Mouse (Mus musculus) CD8-positive naive resting alpha-beta T cell, adult 2 months (primary cell): ENCODE results near the gene Pcbp2.
A peak's percentile ranks its signal among the peaks of the same experiment; 100 is the strongest.

Source experiments
- DNase-seq, 2 experiments: peaks; one replicate each; pipeline ENCODE4 v3.0.0; 2022; ENCODE audit warnings: low read depth in 2 of 2, low spot score in 2 of 2

Gene Pcbp2

GRCm38 (mm10) chr15:102470183-102470604 lies at the start of gene Pcbp2:
Gene Pcbp2, plus strand, starts transcription at chr15:102470539.
- peak; percentile 93 to 95 for DNase-seq

DNA sequence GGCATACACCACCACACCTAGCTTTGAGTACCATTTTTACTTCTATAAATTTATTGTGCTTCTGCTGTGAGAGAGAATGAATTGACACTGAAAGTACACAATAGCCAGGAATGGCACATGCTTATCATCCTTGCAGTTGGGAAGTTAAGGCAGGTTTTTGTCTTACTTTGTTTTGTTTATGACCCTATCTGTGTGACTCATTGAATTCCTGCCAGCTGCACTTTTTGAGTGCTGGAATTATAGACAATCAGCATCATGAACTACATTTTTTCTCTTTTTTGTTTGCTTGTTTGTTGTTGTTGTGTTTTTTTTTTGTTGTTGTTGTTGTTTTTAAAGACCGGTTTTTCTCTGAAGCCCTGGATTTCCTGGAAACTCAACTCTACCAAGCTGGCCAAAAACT lies 49.4 kb upstream of the Pcbp2 start:
- DNase-seq = no peak

GRCm38 (mm10) chr15:102421437-102421836 lies 48.9 kb upstream of the Pcbp2 start:
- peak; percentile 41 to 66 for DNase-seq

GRCm38 (mm10) chr15:102423602-102424240 lies 46.6 kb upstream of the Pcbp2 start:
- no peak for DNase-seq

DNA sequence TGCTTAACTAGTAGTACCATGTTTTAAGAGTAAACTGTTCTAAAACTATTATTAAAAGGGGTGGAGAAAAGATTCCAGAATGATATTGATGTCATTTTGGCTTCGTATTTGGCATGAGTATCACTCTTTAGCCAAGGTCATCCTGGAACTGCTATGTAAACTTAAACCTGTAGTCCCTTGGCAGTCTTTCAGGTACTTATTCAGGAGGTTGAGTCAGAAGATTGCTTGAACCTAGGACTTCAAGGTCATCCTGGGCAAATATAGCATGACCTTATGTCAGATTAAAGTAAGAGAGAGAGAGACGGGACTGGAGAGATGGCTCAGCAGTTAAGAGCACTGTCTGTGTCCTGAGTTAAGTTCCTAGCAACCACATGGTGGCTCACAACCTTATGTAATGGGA lies 45.7 kb upstream of the Pcbp2 start:
- DNase-seq = no peak

GRCm38 (mm10) chr15:102426963-102427362 lies 43.4 kb upstream of the Pcbp2 start:
- DNase-seq = no peak

DNA sequence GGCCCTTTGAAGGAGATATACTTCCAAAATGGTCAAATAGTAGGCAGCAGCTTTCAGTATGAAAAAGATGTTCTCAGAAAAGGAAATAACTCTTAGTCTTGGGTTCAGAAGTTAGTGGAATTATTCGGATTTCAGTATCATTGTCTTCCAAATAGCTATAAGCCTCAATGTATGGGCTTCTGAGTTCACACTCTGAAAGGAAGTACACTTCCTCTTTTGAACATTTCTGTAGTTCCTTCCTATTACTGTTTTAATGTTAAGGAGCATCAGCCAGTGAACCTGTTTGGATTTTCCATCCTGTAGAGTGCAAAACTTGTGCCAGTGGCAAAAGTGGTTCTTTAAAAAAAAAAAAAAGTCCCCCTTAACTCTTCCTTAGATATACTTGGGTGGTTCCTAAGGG lies 38.3 kb upstream of the Pcbp2 start:
- no peak for DNase-seq

DNA sequence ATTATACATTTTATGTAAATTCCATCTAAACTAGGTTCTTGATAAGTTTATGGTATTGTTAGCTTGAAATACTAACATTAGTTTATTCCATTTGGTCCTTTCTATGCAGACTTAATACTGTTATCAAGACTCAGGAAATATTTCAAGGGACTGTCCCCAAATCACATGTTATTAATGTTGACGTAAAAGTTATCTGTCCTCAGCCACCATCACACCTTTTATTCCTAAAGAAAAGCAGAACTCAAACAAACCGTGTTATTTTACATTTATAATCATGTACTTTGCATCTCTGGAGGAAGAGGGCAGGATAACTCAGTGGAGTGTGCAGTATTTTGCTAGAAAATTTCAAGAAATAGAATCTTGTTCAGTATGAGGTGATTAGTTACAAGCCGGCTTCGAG lies 37.2 kb upstream of the Pcbp2 start:
- no peak for DNase-seq

GRCm38 (mm10) chr15:102442490-102442889 lies 27.8 kb upstream of the Pcbp2 start:
- DNase-seq = peak; percentile 81 to 88

GRCm38 (mm10) chr15:102445146-102445545 lies 25.2 kb upstream of the Pcbp2 start, which contains the start of gene Amhr2:
Gene Amhr2, plus strand, starts transcription at chr15:102445367.
- DNase-seq = no peak

DNA sequence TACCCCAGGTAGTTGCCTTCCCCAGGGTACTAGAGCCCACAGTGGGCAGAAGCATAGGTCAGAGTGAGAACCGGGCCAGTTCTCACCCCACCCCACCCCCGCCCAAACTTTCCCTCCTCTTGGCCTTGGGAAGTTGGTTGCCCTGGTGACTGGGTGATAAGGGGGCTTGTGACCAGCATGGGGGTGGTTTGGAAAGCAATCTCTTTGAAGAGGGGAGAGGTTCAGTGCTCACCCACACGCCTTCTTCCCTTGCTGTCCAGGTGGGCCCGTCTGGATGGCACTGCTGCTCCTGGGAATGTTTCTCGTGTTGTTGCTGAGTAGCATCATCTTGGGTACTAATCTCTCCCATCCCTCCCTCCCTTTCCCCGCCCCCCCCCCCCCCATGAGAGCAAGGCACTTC lies 23.9 kb upstream of the Pcbp2 start:
- DNase-seq = no peak

GRCm38 (mm10) chr15:102449366-102449765 lies 21.0 kb upstream of the Pcbp2 start:
- DNase-seq = no peak

GRCm38 (mm10) chr15:102450928-102451327 lies 19.4 kb upstream of the Pcbp2 start:
- DNase-seq = no peak

- DNase-seq = no peak
These were observed 18.5 kb upstream of the Pcbp2 start for GRCm38 (mm10) chr15:102451666-102452430.

- DNase-seq = peak in 1 of 2 experiments; percentile 25
These were observed 14.3 kb upstream of the Pcbp2 start for GRCm38 (mm10) chr15:102455993-102456392.

- DNase-seq = peak; percentile 28 to 40
These were observed 12.1 kb upstream of the Pcbp2 start for GRCm38 (mm10) chr15:102458050-102458736.

GRCm38 (mm10) chr15:102458904-102459317 lies 11.4 kb upstream of the Pcbp2 start, which contains the start of gene Prr13:
Gene Prr13, plus strand, starts transcription at chr15:102459028.
- peak; percentile 70 to 80 for DNase-seq

GRCm38 (mm10) chr15:102459381-102459780 lies 11.0 kb upstream of the Pcbp2 start:
- DNase-seq = no peak

DNA sequence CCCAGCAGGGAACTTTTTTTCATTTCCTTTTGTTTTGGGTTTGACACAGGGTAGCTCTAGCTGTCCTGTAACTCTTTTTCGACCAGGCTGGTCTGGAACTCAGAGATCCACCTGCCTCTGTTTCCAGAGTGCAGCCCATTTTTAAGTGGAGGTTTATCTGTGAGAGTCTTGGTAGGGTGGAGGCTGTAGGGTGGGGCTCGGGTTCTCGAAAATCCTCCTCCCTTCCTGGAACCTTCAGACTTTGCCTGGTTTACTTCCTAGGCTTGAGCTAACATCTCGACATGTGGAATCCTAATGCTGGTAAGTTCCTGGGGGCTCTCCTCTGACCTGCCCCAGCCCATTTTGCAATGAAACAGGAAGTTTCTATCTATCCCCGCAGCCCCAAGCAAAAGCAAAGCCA lies 10.5 kb upstream of the Pcbp2 start:
- no peak for DNase-seq

DNA sequence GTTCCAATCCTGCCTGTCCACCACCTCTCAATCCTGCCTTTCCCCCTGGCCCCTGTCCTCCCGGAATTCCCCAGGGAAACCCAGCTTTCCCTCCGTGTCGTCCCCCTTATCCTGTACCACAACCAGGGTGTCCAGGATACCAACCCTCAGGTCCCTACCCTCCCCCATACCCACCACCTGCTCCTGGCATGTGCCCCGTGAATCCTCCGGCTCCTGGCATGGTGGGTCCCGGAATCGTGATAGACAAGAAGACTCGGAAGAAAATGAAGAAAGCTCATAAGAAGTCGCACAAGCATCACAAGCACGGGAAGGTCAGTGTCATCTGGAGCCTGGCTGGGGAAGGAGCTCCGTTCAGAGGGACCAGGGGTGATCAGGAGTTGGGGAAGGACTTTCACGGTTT lies 9.9 kb upstream of the Pcbp2 start:
- DNase-seq = no peak

DNA sequence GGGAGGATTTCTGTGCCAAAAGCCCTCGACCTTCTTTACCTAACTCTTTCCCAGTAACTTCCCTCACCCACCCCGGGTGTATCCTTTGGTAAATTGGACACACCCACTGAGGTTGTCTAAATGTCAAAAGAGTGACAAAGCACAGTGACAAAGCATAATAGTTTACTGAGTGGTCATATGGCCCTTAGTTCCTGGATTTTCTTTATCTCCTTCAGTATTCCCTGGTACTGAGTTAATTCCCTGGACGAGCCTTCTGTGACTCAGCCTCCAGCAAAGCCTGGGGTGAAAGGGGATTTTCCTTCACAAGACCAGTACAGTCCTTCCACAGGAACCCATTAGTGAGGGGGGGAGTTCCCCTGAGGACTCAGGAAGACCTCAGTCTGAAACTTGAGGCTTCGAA lies 9.4 kb upstream of the Pcbp2 start:
- no peak for DNase-seq
